Mouse (Mus musculus) E14TG2a.4 (cell line): ENCODE results near the gene Gnai3.

Experiments used
- CTCF ChIP-seq: conservative IDR thresholded peaks from 2 replicates; pipeline ENCODE4 v1.5.1; 2014; ENCODE audit warnings: low read length
- POU5F1 ChIP-seq: IDR thresholded peaks from 2 replicates; pipeline ENCODE4 v1.6.1; 2014; ENCODE audit warnings: low read length, borderline replicate concordance

DNA sequence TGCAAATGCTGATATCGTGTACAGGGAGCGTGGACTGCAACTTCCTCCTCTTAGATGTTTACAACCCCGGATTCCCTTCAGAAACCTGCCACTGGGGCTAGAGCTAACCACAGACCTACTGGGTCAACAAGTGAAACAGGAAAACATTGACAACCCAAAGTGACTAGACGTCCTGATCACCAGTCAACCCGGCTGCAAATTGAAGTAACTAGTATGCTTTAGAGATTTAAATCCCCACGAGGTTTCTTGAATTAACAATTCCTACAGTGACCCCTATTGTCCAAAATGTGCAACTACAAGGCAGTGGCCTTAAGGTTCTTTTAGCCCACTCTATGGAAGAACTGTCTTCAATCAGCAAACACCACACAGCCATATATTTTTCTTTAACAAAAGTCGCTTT, 84.5 kb downstream of the Gnai3 start:
- peak; percentile 99 for TF ChIP-seq CTCF
- TF ChIP-seq POU5F1, result no peak
